Mouse (Mus musculus): ENCODE results near the gene Golph3.

DNA sequence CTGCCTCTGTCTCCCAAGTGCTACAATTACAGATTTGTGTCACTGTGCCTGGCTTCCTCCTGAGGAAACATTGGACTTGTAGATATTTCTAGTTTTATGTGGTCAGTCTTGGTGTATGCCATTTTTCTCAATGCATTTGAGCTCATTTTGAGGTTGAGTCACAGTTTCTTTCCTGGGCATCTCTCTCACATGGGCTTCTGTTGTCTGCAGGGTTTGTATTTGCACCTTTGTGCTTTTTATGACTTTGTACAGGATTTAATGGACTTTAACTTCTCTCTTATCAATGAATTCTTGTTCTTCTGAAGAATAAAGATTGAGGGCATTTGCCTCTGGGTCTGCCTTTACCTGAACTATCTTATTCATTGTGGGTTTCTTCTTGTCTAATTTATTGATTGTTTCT is 36.2 kb downstream of the Golph3 start:
- TF ChIP-seq POLR2A (IDR thresholded peaks at IDR 0.05; ENCODE audit: borderline replicate concordance, extremely low read depth, insufficient read depth, insufficient read length, poor library complexity, severe bottlenecking) (no peak), CTCF (IDR thresholded peaks at IDR 0.05; ENCODE audit: borderline replicate concordance, extremely low read depth, insufficient read depth, insufficient read length) (no peak)

Data from brain, embryonic 14.5 days (tissue).